Mouse (Mus musculus) WW6 (cell line): Measurements from ENCODE around the gene Rgsl1.
"Not testable (repeated sequence)": the region's sequence is repeated elsewhere in the genome, so short reads cannot be mapped to it uniquely, and the experiment has no call there.

ENCODE experiments used
- DNase-seq: peaks from one replicate; pipeline ENCODE4 v3.0.0-alpha.2; 2013; ENCODE audit warnings: low read depth, low spot score

Gene Rgsl1

DNA sequence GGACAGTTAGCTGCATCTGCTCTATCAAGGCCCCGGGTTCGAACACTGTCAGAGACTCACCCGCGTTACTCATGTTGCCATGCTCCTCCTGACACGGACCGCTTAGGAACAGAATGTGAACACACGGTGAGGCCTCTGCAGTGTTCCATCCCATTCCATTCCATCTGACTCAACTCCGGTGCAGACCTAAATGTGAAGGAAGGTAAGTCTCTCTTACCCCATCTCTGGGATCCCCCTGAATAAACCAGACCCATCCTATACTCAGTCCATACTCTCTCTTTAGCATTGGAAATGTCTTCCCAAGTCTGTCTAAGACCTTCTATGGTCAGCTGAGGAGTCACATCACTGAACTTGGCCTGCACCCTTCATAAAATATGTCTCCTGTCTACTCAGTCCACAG, at the start of gene Rgsl1:
Gene Rgsl1 (minus strand): TSS at position 101 of the 400 bp plus-strand sequence.
- no peak for DNase-seq

DNA sequence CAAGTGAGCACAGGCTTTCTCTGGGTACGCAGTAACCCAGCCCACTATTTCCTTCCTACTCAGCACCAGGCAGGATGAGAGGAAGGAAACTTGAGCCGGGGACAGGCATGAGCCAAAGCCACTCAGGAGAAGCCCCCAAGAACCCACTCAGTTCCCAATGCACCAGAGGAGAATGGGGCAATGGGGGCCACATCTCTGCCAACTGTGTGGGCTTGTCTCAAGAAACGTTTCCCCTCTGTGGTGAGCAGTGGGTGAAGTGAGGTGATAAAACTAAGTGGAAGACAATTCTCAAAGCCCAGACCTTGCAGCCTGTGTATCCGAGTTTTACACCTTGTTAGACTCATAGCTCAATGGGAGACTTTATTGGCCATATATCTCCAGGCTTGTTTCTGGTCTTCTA, 47.5 kb upstream of the Rgsl1 start, which contains the start of gene Teddm1a:
Gene Teddm1a (plus strand): TSS at position 301 of the 400 bp plus-strand sequence.
- no peak for DNase-seq

DNA sequence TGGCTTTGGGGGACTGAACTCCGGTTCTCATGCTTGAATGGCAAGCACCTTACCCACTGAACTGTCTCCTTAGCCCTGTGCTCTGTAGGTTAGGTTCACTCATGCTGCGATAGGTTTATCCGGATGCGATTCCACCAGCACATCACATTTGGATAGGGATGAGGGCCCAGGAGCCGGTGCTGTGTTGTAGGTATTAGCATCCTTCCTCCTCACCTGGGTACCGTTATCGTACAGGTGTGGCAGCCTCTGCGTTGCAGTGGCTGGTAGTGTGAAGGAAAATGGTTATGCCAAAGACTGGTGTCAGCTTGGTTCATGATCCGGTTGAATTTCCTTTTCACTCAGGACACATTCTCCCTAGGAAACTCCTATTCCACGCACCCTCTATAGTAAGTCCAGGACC, 46.2 kb upstream of the Rgsl1 start:
- no peak for DNase-seq

DNA sequence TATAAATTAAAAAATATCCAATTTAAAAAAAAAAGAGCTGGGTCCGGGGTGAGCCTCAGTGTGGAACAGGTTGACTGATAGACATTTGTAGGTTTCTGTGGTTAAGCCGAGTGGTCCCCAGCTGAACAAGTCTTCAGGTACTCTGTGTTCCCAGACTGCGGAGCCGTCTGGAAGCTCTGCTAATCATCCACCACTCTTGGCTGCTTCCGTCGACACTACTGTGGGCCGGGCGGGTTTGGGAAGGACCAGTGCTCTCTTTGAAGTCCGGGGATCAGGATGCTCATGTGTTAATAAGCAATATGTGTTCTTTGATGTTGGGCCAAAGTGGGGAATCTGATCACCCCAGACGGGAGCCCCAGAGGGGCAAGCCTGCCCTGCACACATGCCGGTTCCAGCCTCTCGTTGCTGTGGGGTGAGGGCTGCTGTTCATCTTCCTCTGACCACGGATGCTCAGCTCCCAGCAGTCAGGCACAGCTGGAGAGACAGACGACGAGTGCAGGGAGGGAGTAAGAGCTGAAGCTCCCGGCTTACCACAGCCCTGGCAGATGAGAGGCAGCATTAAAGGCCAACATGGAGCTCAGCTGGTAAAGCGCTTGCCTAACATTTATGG, 42.2 kb upstream of the Rgsl1 start:
- DNase-seq: no peak

DNA sequence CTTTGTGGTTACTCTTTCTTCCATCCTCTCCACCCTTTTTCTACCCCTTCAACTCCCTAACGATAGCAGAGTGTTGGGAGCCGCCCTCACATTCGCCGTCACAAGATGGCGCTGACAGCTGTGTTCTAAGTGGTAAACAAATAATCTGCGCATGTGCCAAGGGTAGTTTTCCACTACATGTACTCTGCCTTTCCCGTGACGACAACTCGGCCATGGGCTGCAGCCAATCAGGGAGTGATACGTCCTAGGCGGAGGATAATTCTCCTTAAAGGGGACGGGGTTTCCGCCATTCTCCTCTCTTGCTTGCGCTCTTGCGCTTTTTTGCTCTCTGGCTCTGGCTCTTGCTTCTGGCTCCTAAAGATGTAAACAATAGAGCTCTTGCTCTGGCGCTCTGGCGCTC, 36.4 kb upstream of the Rgsl1 start:
- DNase-seq: not testable (repeated sequence)

DNA sequence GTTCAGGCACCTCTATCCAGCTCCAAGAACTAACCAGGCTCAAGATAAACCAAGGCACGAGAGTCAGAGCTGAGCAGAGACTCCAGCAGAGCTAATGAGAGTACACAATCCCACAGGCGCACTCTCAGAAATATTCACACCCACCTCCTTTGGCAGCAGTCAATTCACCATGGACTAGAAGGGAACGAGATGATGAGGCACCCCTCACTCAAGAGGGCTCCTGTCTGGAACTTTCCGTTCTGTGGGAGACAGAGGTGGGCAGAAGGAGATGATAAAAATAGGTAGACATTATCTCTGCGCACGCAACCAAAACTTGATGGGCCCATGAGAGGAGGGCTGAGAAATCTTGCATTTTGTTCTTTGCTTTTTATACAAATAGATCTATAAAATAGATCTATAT, 30.1 kb upstream of the Rgsl1 start, which contains the start of gene Teddm1b:
Gene Teddm1b (plus strand): TSS at position 301 of the 400 bp plus-strand sequence.
- DNase-seq: no peak

DNA sequence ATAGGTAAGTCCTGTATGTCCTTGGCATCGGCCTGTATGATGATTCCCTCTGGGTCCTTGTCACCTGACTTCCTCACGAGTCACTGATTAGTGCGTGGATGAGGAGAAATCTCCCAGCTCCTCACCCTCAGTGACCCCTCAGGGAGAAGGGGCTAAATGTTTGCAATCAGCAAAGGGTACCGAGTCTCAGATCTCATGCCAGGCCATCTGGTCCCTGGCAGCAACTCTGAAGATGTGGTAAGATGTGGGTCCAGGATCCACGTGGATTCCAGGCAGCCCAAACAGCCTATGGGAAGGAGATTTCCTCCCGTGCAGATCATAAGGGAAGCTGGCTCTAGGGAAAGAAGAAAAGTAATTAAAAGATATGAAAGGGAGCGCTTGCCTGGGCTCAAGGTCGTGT, 12.0 kb upstream of the Rgsl1 start:
- DNase-seq: no peak

DNA sequence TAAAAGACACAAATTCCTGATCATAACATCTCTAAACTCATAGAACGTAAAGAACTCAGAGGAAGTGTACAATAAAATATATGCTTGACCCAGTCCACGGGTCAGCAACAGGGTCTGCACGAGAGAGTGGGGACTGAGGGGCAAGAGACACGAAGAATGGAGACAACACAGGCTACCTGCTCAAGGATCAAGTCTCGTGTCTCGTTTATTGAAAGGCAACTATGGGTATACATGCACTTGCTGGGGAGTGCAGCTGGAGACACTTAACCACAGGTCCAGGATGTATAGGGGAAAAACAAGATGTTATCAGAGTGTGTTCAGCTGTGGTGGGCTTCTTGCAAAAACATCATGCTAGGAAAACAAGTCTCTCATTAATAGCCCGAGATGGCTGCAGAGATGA, 8.8 kb upstream of the Rgsl1 start:
- DNase-seq: not testable (repeated sequence)

DNA sequence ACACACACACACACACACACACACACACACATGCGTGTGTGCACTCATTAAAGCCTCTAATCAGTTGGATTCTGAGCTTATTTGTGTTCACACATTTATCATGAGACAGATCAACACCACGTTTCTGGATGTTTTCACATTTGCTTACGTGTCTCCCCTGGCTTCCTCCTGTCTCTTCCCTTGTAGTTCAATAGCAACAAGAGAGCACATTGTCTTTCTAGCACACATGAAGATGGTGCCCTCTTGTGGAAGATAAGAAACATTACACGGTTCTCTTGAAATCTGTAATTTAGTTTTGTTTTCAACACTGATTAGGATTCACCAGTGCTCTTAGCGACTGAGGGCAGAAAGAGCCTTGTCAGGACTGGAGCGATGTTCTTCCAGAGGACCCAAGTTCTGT, 2.9 kb upstream of the Rgsl1 start:
- DNase-seq: no peak

DNA sequence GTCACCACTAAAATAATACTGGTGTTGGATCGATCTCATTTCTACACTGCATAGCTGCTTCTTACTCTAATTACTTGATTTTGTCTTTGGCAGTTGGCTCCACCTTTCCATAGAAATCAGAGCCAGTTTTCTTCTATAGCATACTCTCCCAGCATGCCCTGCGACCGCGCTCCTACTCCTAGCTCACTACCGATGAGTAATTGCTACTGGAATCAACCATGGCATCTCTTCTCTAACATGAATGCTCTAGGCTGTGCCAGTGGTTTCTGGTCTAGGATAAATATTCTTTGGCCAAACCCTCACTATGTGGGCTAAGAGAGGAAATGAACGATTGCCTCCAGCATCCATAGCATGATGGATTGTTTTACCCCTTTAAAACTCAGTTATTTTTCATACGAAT, 2.5 kb upstream of the Rgsl1 start:
- DNase-seq: no peak

DNA sequence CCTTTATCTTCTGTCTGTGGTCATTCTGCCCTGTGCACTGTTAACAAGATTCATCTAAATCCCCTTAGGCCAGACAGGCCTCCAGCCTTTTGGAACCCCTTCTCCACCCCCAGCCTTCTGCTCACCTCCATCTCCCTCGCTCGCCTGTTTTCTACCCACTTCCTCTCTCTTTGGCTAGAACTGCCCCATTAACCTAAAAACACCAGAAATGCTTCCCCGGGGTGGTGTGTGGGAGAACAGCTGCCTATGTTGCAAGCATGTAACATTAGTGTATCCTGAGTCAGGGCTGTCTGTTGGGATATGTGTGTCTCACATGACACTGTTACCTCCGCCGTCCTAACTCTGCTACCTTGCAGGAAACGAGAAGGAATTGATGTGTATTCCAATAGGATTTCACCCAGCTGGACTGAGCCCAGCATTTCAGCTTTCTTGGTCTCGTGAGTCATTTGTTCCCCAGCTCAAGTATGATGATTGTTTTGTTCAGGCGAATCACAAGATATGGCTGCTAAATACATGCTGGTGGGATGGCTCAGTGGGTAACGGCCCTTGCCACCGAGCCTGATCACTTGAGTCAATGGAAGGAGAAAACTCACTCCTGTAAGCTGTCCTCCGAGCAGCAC, 1.7 kb downstream of the Rgsl1 start:
- DNase-seq: no peak

DNA sequence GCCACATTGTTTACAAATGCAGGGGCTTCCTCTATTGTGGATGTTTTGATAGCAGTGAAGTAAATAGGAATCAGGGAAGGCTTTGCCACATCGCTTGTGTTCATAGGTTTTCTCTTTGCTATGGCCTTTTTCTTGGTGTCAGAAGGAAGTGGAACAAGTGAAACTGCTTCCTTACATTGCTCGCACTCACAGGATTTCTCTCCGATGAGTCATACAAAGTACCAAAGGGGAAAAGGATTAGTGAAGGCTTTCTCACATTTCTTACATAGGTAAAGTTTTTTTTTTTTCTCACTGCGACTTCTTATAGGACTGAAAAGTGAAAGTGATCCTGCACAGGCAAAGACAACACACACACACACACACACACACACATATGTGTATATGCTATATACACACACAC, 7.9 kb downstream of the Rgsl1 start:
- DNase-seq: no peak

DNA sequence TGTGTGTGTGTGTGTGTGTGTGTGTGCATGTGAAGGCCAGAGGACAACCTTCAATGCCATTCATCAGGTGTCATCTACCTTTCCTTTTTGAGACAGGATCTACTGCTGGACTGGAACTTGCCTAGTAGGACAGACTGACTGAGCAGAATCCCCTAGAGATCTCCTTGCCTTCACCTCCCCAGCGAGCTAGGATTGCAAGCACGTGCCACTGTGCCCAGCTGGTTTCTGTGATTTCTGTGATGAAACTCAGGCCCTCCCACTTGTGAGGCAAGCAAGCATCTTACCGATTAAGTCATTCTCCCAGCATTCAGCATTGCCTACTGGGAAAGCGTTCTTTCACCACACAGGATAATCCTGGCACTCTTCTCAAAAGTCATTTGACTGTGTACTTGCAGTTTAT, 13.2 kb downstream of the Rgsl1 start:
- DNase-seq: no peak

DNA sequence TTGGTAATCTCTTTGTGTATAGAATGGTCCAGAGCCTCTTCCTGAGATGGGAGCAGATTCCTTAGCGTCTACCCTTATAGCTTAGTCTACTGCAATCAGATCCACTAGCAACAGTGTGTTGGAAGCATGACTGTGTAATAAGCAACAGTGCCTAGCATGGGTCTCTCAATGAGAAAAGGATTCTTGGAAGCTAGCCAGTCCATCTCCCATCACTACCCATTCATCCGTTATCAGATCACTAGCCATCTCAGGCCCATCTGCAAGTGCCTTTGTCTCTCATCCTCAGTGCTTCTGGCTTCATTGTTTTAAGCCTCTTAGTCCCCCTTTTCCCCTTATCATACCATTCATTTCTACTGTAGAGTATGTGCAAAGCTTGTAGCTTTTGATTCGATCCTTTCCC, 23.7 kb downstream of the Rgsl1 start:
- no peak for DNase-seq

DNA sequence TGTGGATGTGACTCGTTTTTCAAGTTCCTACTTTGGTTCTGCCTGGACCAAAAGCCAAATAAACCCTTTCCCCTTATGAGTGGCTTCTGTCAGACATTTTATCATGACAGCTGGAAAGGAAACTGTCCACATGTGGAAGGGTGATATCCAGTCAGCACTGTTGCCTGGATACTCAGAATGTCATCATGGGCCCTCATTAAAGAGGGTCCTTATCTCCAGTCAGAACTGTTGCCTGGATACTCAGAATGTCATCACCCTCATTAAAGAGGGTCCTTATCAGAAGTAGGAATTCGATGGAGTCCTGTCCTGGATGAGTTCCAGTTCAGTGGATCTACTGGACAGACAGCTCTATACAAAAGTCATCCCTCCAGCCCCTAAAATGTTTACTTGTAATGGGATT, 29.7 kb downstream of the Rgsl1 start:
- DNase-seq: no peak

DNA sequence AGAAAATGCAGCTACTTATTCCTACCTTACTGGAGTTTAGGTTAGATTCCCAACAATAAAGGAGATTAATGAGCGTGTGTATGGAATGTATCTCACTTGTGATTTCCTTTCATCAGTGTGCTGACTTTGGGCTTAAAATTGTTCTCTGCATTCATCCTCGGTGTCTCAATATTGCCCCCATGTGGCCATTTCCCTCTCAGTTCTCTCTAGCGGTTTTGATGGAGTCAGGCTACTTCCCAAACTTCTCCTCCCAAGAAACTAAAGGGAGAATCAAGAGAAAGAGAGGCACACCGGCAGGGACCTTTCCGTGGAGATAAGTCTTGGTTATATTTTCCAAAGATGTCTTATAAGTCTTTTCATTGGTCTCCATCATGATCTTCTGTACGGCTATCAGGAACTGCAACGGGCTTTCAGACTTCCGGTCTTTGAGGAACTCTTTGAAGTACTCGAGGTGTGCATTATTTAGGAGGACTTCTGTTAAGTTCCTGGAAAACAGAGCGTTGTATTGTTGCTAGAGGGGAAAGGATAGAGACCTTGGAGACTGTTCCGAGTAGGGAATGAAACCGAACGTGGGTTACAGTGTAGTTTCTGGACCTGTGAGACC, 36.5 kb downstream of the Rgsl1 start:
- no peak for DNase-seq

DNA sequence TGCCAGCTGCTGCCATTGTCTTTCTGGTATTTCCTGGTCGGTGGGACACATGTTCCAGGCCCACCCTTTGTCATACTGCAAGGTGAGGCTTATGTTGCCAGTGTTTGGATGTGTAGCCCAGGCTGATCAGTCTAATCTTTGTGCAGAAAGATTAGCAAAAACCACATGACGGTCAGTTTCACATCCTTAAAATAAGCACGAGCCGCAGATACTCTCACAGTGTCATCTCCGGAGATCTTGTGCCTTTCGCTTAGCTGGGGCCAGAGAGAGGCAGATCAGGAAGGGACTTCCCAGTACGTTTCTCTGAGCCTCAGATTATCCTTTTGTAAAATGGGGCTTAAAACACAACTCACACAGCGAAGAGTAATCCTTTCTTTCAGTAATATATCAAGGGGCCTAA, 40.4 kb downstream of the Rgsl1 start:
- DNase-seq: no peak

DNA sequence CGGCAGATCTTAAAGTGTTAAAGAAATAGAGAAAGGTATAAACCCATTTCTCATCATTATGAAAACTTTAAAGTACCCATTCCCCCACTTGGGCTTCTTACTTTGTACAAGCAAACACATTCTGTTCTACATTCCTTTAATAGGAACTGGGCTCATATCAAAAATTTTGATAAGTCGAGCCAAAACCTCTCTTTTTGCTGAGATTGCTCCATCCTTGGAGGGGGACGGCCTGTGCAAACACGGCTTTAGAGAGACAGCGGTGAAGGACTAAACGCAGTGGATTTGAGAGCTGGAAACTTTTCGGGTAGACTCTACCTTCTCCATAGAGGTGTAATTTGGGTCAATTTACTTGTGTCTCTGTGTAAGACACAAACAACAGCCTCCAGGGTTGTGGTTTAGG, 41.3 kb downstream of the Rgsl1 start:
- no peak for DNase-seq

DNA sequence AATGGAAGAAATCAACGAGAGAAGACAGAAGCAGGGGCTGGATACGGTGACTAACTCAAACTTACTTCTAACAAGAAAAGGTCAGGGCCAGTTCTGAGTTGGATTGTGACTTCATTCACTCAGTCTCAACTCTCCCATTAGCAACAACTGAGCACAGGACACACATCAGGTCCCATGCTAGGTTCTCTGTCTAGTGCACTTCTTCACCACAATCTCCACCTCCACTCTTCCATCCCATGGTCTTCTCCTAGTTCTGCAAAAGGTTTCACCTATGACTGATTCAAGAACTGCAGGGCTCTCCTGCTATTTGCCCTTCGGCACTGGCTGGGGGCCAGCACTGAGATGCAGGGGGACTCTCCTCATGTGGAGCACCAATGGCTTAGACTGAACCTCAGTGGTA, 49.7 kb downstream of the Rgsl1 start:
- no peak for DNase-seq

DNA sequence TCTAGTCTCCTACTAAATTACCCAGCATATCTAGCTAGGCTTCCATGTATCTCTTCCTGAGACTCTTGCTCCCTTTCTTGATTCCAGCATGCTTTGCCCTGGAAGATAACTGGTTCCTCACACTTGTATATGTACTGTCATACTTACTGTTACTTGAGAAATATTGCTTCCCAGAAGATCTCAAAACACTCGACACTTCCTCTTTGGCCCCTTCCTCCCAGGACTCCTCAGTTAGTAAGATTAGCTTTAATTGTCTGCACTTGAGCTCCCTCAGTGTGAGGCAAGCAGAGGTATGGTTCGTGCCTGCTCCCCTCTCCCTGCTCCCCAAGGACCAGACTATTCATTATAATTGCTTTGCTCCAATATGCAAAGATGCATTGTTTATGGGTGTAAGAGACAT, 53.2 kb downstream of the Rgsl1 start:
- no peak for DNase-seq

DNA sequence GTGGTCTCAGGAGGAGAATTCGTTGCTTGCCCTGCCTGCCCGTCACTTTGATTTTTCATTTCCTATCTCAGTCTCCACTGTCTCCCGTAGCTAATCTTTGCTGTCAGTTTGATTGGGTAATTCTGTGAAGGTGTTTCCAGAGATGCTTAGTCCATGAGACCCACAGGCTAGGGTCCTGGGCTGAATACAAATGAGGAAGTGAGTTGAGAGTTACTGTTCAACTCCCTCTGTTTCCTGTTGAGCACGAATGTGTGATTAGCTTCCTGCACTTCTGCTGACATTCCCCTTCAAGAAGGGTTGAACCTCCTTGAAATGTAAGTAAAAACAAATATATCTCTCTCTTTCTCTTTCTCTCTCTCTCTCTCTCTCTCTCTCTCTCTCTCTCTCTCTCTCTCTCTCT, 58.3 kb downstream of the Rgsl1 start:
- DNase-seq: no peak

DNA sequence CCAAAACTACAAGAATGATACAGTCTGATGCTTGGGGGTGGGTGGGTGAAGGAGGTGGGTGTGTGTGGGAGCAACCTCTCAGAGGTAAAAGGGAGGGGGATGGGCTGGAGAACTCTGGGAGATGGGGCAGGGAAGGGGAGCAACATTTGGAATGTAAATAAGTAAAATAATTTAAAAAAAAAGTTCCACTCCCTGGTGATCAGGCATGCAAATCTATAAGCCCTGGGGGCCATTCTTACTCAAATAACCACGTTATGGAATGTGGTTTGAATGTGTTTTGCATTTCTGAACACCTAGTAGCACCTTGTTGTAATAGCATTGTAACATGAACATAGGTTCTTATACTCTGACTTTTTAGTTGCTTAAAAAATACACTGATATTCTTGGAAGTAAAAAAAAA, 60.6 kb downstream of the Rgsl1 start:
- DNase-seq: no peak

DNA sequence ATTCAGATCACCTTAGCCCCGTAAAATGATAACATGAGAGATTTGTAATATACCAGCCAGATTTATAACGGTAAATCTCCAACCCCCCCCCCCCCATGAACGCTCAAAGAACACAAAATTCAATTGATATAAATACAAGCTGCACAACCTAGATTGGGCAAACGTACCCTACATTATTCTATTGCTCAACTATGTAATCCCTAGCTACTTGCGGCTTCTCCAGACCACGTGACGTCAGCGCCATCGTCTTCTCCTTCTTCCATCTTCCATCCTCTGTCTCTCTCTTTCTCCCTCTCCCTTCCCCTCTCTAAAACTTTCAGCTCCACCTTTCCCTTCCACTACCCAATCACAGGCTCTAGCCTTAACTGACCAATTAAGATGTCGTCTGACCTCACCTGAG, 65.7 kb downstream of the Rgsl1 start:
- DNase-seq: no peak
